Mouse (Mus musculus): ENCODE results near the gene Oas1f.
A peak's percentile ranks its signal among the peaks of the same experiment; 100 is the strongest.
"Not testable (repeated sequence)": the region's sequence is repeated elsewhere in the genome, so short reads cannot be mapped to it uniquely, and the experiment has no call there.

Gene Oas1f

GRCm38 (mm10) chr5:120847067-120847466 lies at the start of gene Oas1f:
TSS of gene Oas1f (plus strand) at chr5:120847367.
- no peak for DNase-seq (ENCODE audit: low spot score in 2 of 2)

- DNase-seq (ENCODE audit: low spot score in 2 of 2) = not testable (repeated sequence)
Observed at GRCm38 (mm10) chr5:120798147-120798546, 49.0 kb upstream of the Oas1f start.

DNA sequence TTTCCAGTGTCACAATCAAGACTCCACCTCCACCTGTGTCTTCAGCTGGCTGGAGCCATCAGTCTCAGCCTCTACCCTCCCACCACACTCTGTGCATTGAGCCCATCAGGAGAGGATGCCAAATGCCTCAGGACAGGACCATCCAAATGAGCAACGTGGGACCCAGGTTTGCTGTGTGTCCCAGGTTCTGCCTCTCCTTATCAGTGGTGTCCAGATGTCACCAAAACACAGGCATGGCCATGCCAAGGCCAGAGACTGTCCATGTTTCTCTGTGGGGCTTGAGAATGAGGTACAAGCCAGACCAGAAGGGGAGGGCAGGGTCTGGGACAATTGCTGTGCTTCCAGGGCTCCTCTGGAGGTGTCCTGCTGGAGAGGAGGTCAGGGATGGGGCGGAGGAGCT lies 48.2 kb upstream of the Oas1f start:
- not testable (repeated sequence) for DNase-seq (ENCODE audit: low spot score in 2 of 2)

DNA sequence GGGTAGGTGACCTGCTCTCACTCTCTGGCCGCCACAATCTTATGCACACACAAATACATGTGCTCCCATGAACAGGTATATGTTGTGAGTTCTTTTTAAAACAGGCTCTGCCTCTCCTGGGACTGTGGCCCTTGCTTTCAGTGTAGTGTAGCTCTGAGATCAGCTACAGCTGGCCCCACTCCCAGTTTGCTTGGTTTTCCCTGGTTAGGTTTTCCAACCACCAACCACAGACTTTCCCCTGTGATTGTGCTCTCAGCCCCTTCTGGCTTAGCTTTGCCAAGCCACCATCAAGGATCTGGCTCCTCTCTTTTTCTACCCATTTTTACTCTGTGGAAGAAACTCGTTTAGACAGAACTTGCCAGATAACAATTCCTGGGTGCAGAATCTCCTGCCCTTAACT lies 43.6 kb upstream of the Oas1f start:
- no peak for DNase-seq (ENCODE audit: low spot score in 2 of 2)

- DNase-seq (ENCODE audit: low spot score in 2 of 2) = peak in 1 of 2 experiments; percentile 41
Observed at GRCm38 (mm10) chr5:120806458-120806857, 40.7 kb upstream of the Oas1f start.

GRCm38 (mm10) chr5:120809171-120809570 lies 38.0 kb upstream of the Oas1f start:
- DNase-seq (ENCODE audit: low spot score in 2 of 2) = no peak

GRCm38 (mm10) chr5:120811951-120812819 lies 35.0 kb upstream of the Oas1f start, which contains the start of gene Oas1c:
TSS of gene Oas1c (minus strand) at chr5:120812514.
- DNase-seq (ENCODE audit: low spot score in 2 of 2) = peak in 1 of 2 experiments; percentile 59

DNA sequence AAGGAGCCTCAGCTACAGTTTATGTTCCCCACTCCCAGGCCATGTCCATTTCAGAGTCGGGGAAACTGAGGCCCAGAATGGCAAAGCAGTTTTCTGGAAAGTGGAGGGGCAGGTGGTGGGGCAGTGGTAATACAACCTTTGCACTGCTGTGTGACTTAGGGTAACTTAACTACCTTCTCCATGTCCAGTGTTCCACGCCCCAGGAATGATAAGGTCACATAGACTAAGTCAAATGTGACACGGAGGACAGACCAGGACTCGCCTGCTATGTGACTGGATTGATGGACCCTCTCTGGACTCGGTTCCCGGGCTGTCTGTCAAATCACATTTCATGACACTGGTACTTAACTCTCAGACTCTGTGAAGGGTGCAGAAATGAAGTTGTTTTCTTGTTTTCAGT lies 34.1 kb upstream of the Oas1f start:
- DNase-seq (ENCODE audit: low spot score in 2 of 2) = no peak

DNA sequence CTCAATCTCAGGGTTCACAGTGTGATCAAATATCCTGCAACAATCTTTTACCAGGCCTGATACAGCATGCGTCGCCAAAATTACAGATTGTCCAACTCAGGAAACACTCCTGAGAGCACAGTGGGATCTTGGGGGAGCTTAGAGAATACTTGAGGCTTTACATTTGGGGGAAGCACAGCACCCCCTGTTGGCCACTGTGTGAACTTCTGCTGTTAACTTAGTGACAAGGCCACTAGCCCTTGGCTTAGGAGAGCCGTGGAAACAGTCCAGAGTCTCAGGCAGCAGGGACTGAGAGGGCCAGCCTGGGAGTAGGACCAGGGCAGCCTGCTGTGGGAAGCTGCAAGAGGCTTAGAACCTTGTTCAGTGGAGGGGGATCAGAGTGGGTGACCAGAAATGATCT lies 31.2 kb upstream of the Oas1f start:
- no peak for DNase-seq (ENCODE audit: low spot score in 2 of 2)

GRCm38 (mm10) chr5:120818999-120819398 lies 28.2 kb upstream of the Oas1f start:
- no peak for DNase-seq (ENCODE audit: low spot score in 2 of 2)

DNA sequence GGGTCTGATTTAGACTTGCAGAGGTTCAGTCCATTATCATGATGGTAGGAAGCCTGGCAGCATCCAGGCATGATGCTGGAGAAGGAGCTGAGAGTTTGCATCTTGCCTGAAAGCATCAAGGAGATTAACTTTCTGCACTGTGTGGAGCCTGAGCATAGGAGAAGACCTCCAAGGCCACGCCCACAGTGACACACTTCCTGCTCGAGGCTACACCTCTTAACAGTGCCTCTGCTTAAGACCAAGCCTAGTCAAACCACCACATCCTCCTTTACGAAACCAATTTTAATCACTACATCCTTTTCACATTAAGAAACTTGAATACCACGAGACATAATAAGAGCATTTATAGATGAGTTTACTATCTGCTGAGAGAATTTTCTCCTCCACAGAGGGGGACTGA lies 16.1 kb upstream of the Oas1f start:
- DNase-seq (ENCODE audit: low spot score in 2 of 2) = no peak

GRCm38 (mm10) chr5:120833335-120834280 lies 13.6 kb upstream of the Oas1f start:
- no peak for DNase-seq (ENCODE audit: low spot score in 2 of 2)

- DNase-seq (ENCODE audit: low spot score in 2 of 2) = peak in 1 of 2 experiments; percentile 62
Observed at GRCm38 (mm10) chr5:120836731-120837585, 10.2 kb upstream of the Oas1f start.

GRCm38 (mm10) chr5:120844713-120845112 lies 2.5 kb upstream of the Oas1f start:
- no peak for DNase-seq (ENCODE audit: low spot score in 2 of 2)

- peak in 1 of 2 experiments; percentile 46 for DNase-seq (ENCODE audit: low spot score in 2 of 2)
Observed at GRCm38 (mm10) chr5:120849601-120850136, 2.5 kb downstream of the Oas1f start.

DNA sequence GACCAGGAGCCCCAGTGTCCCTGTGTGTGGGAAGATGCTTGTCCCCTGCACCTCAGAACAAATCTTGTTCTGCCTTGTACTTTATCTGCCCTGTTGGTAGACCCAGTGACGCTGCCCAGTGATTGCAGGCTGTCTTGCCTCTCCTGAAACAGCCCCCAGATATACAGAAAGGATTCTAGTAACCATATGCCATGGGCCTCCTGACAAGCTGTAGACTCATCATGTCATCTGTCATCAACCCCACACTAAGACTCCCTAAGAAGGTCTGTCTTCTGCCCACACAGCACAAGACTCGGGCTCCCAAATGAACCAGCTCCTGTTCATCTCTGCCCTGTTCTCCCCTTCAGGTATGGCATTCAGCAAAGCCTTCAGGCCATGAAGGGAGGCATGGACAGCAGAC lies 12.1 kb downstream of the Oas1f start:
- DNase-seq (ENCODE audit: low spot score in 2 of 2) = no peak

GRCm38 (mm10) chr5:120861121-120861520 lies 14.0 kb downstream of the Oas1f start, which contains the start of gene Oas1h:
TSS of gene Oas1h (plus strand) at chr5:120861421.
- no peak for DNase-seq (ENCODE audit: low spot score in 2 of 2)

DNA sequence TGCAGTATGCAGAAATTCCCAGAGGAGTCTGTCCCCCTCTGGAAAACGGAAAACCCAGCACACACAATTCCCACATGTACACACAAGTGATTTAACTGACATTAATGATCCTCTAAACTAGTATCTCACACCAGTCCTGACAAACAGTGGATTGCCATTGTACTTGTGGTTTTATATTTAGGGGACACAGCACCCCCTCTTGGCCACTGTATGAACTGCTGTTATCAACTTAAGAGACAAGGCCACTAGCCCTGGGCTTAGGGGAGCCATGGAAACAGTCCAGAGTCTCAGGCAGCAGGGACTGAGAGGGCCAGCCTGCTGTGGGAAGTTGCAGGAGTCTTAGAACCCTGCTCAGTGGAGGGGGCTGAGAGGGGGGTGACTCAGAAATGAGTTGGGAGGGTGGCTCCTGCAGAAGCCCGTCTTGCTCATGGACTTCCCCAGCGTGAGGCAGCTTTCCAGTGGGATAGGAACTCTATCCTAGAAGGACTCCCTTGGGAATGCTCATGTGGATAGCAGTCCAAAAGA lies 18.2 kb downstream of the Oas1f start:
- DNase-seq (ENCODE audit: low spot score in 2 of 2) = no peak

GRCm38 (mm10) chr5:120869436-120870015 lies 22.4 kb downstream of the Oas1f start:
- DNase-seq (ENCODE audit: low spot score in 2 of 2) = no peak

- no peak for DNase-seq (ENCODE audit: low spot score in 2 of 2)
Observed at GRCm38 (mm10) chr5:120870081-120870480, 22.9 kb downstream of the Oas1f start.
